Mouse (Mus musculus) hematopoietic stem cell, adult 5-6 weeks (primary cell): ENCODE measurements around the gene Hvcn1. TPM values are rescaled to one million over a fixed set of nuclear protein-coding genes. Genes with fewer than 3 reads are reported as not detected.

Source experiments
- ATAC-seq, 2 experiments: fragments of 125-278 bp in 1 of 2; replicated peaks in 1 of 2; 2 replicates each; pipeline ENCODE4 v1.8.0; 2016 to 2017; ENCODE audit warnings: inconsistent platforms in 2 of 2, mild to moderate bottlenecking in 2 of 2, moderate number of reproducible peaks in 2 of 2, low read depth in 1 of 2, moderate TSS enrichment in 1 of 2; ENCODE audit not compliant: low FRiP score in 2 of 2, poor library complexity in 2 of 2, severe bottlenecking in 2 of 2, insufficient read depth in 1 of 2, low TSS enrichment in 1 of 2
- total RNA-seq: library from RNA; stranded (forward); fragments of 172-1452, 232-1000 nt; gene quantifications from 2 replicates; pipeline ENCODE4 v1.2.3, GENCODE M21; 2017

Hvcn1 gene
- total RNA-seq, 1 experiment from 2014 or later = 9.6 TPM

GRCm38 (mm10) chr5:122247529-122247928 lies 40.9 kb downstream of the Hvcn1 start:
- ATAC-seq = no peak

- ATAC-seq = no peak
Measured at GRCm38 (mm10) chr5:122247934-122248333, 41.3 kb downstream of the Hvcn1 start.

GRCm38 (mm10) chr5:122249281-122249680 lies 42.7 kb downstream of the Hvcn1 start:
- ATAC-seq = no peak

GRCm38 (mm10) chr5:122251895-122252606 lies 45.4 kb downstream of the Hvcn1 start:
- no peak for ATAC-seq

- ATAC-seq = no peak
Measured at GRCm38 (mm10) chr5:122258027-122258741, 51.6 kb downstream of the Hvcn1 start.

- no peak for ATAC-seq
Measured at GRCm38 (mm10) chr5:122262104-122262503, 55.5 kb downstream of the Hvcn1 start.

- peak; percentile 94 for ATAC-seq
Measured at GRCm38 (mm10) chr5:122263933-122264905, 57.6 kb downstream of the Hvcn1 start, which contains the start of gene Tctn1. Gene Tctn1 (minus strand): TSS chr5:122264460.

- no peak for ATAC-seq
Measured at GRCm38 (mm10) chr5:122265187-122265586, 58.6 kb downstream of the Hvcn1 start.

GRCm38 (mm10) chr5:122265942-122266341 lies 59.3 kb downstream of the Hvcn1 start:
- no peak for ATAC-seq

GRCm38 (mm10) chr5:122267136-122267535 lies 60.5 kb downstream of the Hvcn1 start:
- no peak for ATAC-seq

- ATAC-seq = peak; percentile 38 to 42
Measured at GRCm38 (mm10) chr5:122267899-122268298, 61.3 kb downstream of the Hvcn1 start.

GRCm38 (mm10) chr5:122268858-122269604 lies 62.4 kb downstream of the Hvcn1 start:
- no peak for ATAC-seq

- ATAC-seq = no peak
Measured at GRCm38 (mm10) chr5:122272821-122273220, 66.2 kb downstream of the Hvcn1 start.

- peak; percentile 90 to 94 for ATAC-seq
Measured at GRCm38 (mm10) chr5:122274785-122275184, 68.2 kb downstream of the Hvcn1 start.

GRCm38 (mm10) chr5:122278946-122279345 lies 72.3 kb downstream of the Hvcn1 start:
- ATAC-seq = no peak

- ATAC-seq = no peak
Measured at GRCm38 (mm10) chr5:122279799-122280421, 73.3 kb downstream of the Hvcn1 start.

- no peak for ATAC-seq
Measured at GRCm38 (mm10) chr5:122280422-122280826, 73.8 kb downstream of the Hvcn1 start.
